Mouse (Mus musculus): ENCODE data around the gene Grb10. TPM values are rescaled to one million over a fixed set of nuclear protein-coding genes. Genes with fewer than 3 reads are reported as not detected.

The Grb10 gene
- polyA plus RNA-seq, 1 experiment from 2014 or later = 228 TPM

DNA sequence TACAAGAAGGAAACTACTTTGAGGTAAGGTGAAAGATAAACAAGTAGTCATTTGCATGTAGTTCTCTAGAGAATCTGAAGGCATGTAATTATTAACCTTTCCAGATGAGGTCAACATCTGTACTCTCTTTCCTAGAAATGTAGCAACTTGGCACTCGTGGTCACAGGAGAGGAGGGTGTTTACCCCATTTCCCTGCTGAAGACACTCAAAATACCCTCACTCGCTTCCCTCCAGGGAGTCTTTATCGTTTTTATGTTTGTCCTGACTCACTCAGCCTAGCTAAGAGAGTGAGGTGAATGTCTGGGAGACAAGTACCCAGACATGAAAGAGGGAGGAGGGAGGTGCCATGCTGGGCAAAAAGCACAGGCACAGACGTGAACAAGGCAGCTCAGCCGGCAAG, 77.6 kb downstream of the Grb10 start:
- Histone ChIP-seq H3K9ac (ENCODE audit: low read depth, low read length) (no peak overlapping the region), H3K9me3 (ENCODE audit: control insufficient read depth, low read length) (no peaks in the 10 kb centered on the region), H3K4me1 (ENCODE audit: control insufficient read depth, insufficient read depth, low read length) (peaks cover 15% of the 10 kb centered on the region; the same call in 1 of the 2 replicates), H3K27me3 (ENCODE audit: control insufficient read depth, insufficient read depth, low read length) (no peaks in the 10 kb centered on the region), H3K4me2 (replicated peaks; ENCODE audit: low read depth, low read length) (no peak overlapping the region), H3K27ac (ENCODE audit: low read depth, low read length) (no peak overlapping the region; the same call in 1 of the 2 replicates), H3K36me3 (ENCODE audit: control insufficient read depth, insufficient read depth, low read length) (peaks cover 27% of the 10 kb centered on the region; the same call in 1 of the 2 replicates), H3K4me3 (ENCODE audit: low read length) (no peak overlapping the region)
- no peak for ATAC-seq (ENCODE audit: low FRiP score, low TSS enrichment)
- 20% methylated on average over 5 of the region's 5 CpGs for WGBS

GRCm38 (mm10) chr11:11960227-11960626, 78.3 kb downstream of the Grb10 start:
- Histone ChIP-seq H3K27me3 (ENCODE audit: control insufficient read depth, insufficient read depth, low read length) (no peaks in the 10 kb centered on the region), H3K4me1 (ENCODE audit: control insufficient read depth, insufficient read depth, low read length) (peaks cover 15% of the 10 kb centered on the region; the same call in 1 of the 2 replicates), H3K36me3 (ENCODE audit: control insufficient read depth, insufficient read depth, low read length) (peaks cover 28% of the 10 kb centered on the region), H3K27ac (ENCODE audit: low read depth, low read length) (no peak overlapping the region; the same call in 1 of the 2 replicates), H3K4me3 (ENCODE audit: low read length) (no peak overlapping the region), H3K9me3 (ENCODE audit: control insufficient read depth, low read length) (no peaks in the 10 kb centered on the region), H3K9ac (ENCODE audit: low read depth, low read length) (no peak overlapping the region), H3K4me2 (replicated peaks; ENCODE audit: low read depth, low read length) (no peak overlapping the region)
- WGBS = 86% methylated on average over 2 of the region's 2 CpGs
- no peak for ATAC-seq (ENCODE audit: low FRiP score, low TSS enrichment)

DNA sequence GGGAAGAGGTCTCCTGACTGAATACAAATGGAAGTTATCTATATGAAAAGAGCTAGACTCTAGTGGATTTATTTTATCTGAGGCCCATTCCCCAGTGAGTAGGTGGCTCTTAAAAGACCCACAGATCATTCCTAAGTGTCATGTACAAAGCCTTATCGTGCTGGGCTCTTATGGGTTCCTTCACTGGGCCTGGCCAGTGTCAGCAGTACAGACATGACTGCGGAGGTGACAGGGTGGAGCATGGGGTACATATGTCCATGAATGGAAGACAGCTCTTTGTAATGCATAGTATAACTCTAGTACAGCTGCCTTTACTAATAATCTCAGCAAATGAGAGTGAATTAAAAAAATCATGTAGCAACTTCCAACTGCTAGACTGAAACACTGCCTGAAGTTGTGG, 80.0 kb downstream of the Grb10 start:
- H3K27ac ChIP-seq (ENCODE audit: low read depth, low read length) = no peak overlapping the region
- no peak overlapping the region for H3K9ac ChIP-seq (ENCODE audit: low read depth, low read length)
- no peaks in the 10 kb centered on the region for H3K9me3 ChIP-seq (ENCODE audit: control insufficient read depth, low read length)
- peaks cover 28% of the 10 kb centered on the region for H3K36me3 ChIP-seq (ENCODE audit: control insufficient read depth, insufficient read depth, low read length)
- H3K4me3 ChIP-seq (ENCODE audit: low read length) = no peak overlapping the region
- no peaks in the 10 kb centered on the region for H3K27me3 ChIP-seq (ENCODE audit: control insufficient read depth, insufficient read depth, low read length)
- 74% methylated on average over 2 of the region's 2 CpGs for WGBS
- H3K4me1 ChIP-seq (ENCODE audit: control insufficient read depth, insufficient read depth, low read length) = peaks cover 16% of the 10 kb centered on the region; the same call in 1 of the 2 replicates
- no peak for ATAC-seq (ENCODE audit: low FRiP score, low TSS enrichment)
- H3K4me2 ChIP-seq (replicated peaks; ENCODE audit: low read depth, low read length) = no peak overlapping the region

GRCm38 (mm10) chr11:11958061-11958361, 80.5 kb downstream of the Grb10 start:
- no peak for ATAC-seq (ENCODE audit: low FRiP score, low TSS enrichment)
- Histone ChIP-seq H3K27me3 (ENCODE audit: control insufficient read depth, insufficient read depth, low read length) (no peaks in the 10 kb centered on the region), H3K4me3 (ENCODE audit: low read length) (no peak overlapping the region), H3K9ac (ENCODE audit: low read depth, low read length) (no peak overlapping the region), H3K36me3 (ENCODE audit: control insufficient read depth, insufficient read depth, low read length) (peaks cover 28% of the 10 kb centered on the region), H3K4me1 (ENCODE audit: control insufficient read depth, insufficient read depth, low read length) (peaks cover 11% of the 10 kb centered on the region; the same call in 1 of the 2 replicates), H3K27ac (ENCODE audit: low read depth, low read length) (no peak overlapping the region), H3K9me3 (ENCODE audit: control insufficient read depth, low read length) (no peaks in the 10 kb centered on the region), H3K4me2 (replicated peaks; ENCODE audit: low read depth, low read length) (no peak overlapping the region)
- WGBS = 79% methylated on average over 2 of the region's 2 CpGs

- no peaks in the 10 kb centered on the region for H3K9me3 ChIP-seq (ENCODE audit: control insufficient read depth, low read length)
- no peak for ATAC-seq (ENCODE audit: low FRiP score, low TSS enrichment)
- no peak overlapping the region for H3K27ac ChIP-seq (ENCODE audit: low read depth, low read length)
- H3K4me3 ChIP-seq (ENCODE audit: low read length) = no peak overlapping the region
- H3K36me3 ChIP-seq (ENCODE audit: control insufficient read depth, insufficient read depth, low read length) = peaks cover 28% of the 10 kb centered on the region
- H3K4me1 ChIP-seq (ENCODE audit: control insufficient read depth, insufficient read depth, low read length) = peaks cover 11% of the 10 kb centered on the region; the same call in 1 of the 2 replicates
- no peaks in the 10 kb centered on the region for H3K27me3 ChIP-seq (ENCODE audit: control insufficient read depth, insufficient read depth, low read length)
- no peak overlapping the region for H3K9ac ChIP-seq (ENCODE audit: low read depth, low read length)
- WGBS = 81% methylated on average over 5 of the region's 5 CpGs
- no peak overlapping the region for H3K4me2 ChIP-seq (replicated peaks; ENCODE audit: low read depth, low read length)
These were observed 81.0 kb downstream of the Grb10 start for GRCm38 (mm10) chr11:11957211-11958060.

DNA sequence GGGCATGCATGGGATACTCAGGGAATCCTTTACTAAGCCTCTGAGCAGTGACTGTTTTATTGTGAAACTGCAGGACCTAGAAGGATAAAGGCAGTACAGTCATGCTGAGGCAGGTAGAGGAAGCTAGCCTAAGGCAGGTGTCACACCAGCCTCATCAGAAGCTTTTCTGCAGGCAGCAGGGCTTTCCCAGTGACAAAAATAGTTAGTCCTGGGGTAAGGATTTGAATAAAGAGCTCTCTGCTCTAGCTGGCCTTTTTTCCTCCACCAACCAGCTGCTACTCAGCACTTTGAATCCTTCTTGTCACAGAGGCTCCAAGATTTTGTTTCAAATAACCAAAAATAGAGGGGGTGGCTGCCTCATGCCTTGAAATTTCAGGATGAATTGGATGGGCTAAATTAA, 82.7 kb downstream of the Grb10 start:
- Histone ChIP-seq H3K27me3 (ENCODE audit: control insufficient read depth, insufficient read depth, low read length) (no peaks in the 10 kb centered on the region), H3K4me2 (replicated peaks; ENCODE audit: low read depth, low read length) (no peak overlapping the region), H3K27ac (ENCODE audit: low read depth, low read length) (no peak overlapping the region; the same call in 1 of the 2 replicates), H3K36me3 (ENCODE audit: control insufficient read depth, insufficient read depth, low read length) (peaks cover 33% of the 10 kb centered on the region), H3K4me1 (ENCODE audit: control insufficient read depth, insufficient read depth, low read length) (peaks cover 6% of the 10 kb centered on the region; the same call in 1 of the 2 replicates), H3K4me3 (ENCODE audit: low read length) (no peak overlapping the region), H3K9me3 (ENCODE audit: control insufficient read depth, low read length) (no peaks in the 10 kb centered on the region), H3K9ac (ENCODE audit: low read depth, low read length) (no peak overlapping the region)
- ATAC-seq (ENCODE audit: low FRiP score, low TSS enrichment) = no peak

DNA sequence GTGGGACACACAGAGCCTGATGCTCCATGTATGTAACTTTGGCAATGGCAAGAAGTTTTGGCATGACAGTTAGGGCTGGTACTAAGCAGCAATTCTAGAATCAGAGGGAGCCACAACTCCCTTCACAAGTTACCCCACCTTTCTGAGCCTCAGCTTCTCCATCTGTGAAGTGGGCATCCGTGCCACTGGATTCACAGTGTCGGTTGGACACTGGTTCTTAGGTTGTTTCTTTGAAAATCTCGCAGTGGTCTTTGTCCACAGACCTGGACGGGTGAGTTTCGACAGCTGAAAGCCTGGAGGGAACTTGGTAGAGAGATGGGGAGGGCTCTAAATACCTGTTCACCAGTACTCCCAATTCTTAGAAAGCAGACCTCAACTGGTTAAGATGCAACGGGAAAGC, 83.9 kb downstream of the Grb10 start:
- peaks cover 41% of the 10 kb centered on the region for H3K36me3 ChIP-seq (ENCODE audit: control insufficient read depth, insufficient read depth, low read length)
- H3K9me3 ChIP-seq (ENCODE audit: control insufficient read depth, low read length) = no peaks in the 10 kb centered on the region
- peaks cover 2% of the 10 kb centered on the region; the same call in 1 of the 2 replicates for H3K4me1 ChIP-seq (ENCODE audit: control insufficient read depth, insufficient read depth, low read length)
- H3K4me3 ChIP-seq (ENCODE audit: low read length) = no peak overlapping the region
- ATAC-seq (ENCODE audit: low FRiP score, low TSS enrichment) = no peak
- WGBS = 89% methylated on average over 6 of the region's 6 CpGs
- H3K4me2 ChIP-seq (replicated peaks; ENCODE audit: low read depth, low read length) = no peak overlapping the region
- H3K27me3 ChIP-seq (ENCODE audit: control insufficient read depth, insufficient read depth, low read length) = no peaks in the 10 kb centered on the region
- no peak overlapping the region for H3K9ac ChIP-seq (ENCODE audit: low read depth, low read length)
- H3K27ac ChIP-seq (ENCODE audit: low read depth, low read length) = no peak overlapping the region

- H3K4me1 ChIP-seq (ENCODE audit: control insufficient read depth, insufficient read depth, low read length) = peaks cover 6% of the 10 kb centered on the region; the same call in 1 of the 2 replicates
- H3K9ac ChIP-seq (ENCODE audit: low read depth, low read length) = no peak overlapping the region
- no peaks in the 10 kb centered on the region for H3K27me3 ChIP-seq (ENCODE audit: control insufficient read depth, insufficient read depth, low read length)
- ATAC-seq (ENCODE audit: low FRiP score, low TSS enrichment) = no peak
- no peak overlapping the region for H3K4me3 ChIP-seq (ENCODE audit: low read length)
- H3K9me3 ChIP-seq (ENCODE audit: control insufficient read depth, low read length) = no peaks in the 10 kb centered on the region
- peaks cover 41% of the 10 kb centered on the region for H3K36me3 ChIP-seq (ENCODE audit: control insufficient read depth, insufficient read depth, low read length)
- 72% methylated on average over 4 of the region's 4 CpGs for WGBS
- no peak overlapping the region for H3K4me2 ChIP-seq (replicated peaks; ENCODE audit: low read depth, low read length)
- H3K27ac ChIP-seq (ENCODE audit: low read depth, low read length) = peak overlapping the region; percentile 51; the same call in 1 of the 2 replicates
These were observed 84.4 kb downstream of the Grb10 start for GRCm38 (mm10) chr11:11954115-11954438.

DNA sequence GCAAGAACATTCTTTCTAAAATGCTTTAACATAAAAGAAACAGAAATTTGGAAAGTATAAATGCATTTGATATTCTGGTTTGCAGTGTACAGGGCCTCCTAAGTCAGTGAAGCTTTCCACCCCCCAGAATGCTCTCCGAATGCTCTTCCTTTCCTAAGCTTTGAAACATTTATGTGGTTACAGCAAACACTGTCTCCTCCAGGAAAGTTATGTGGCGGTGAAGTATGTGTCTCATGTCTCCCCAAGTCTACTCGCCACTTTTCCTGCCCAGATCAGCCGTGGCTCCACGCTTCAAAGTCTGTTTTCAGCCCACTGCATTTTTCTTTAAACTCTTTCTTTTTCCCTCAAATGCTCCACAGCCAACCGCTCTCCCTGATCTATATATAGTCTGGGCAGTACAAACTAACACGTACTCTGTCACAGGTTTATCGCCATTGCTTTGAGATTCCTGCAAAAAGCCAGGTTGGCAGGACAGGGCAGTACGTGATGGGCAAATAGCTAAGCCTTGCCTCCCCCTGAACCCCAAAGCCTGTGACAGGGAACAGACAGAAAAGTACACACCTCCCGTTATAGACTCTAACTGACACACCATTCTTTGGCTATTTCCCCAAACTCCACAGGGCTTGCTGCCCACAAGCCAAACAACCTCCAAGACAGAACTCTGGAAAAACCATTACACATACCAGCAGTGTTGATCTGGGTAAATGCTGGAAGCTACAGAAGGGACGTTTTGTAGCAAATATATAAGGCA, 84.9 kb downstream of the Grb10 start:
- no peak for ATAC-seq (ENCODE audit: low FRiP score, low TSS enrichment)
- Histone ChIP-seq H3K9me3 (ENCODE audit: control insufficient read depth, low read length) (no peaks in the 10 kb centered on the region), H3K4me2 (replicated peaks; ENCODE audit: low read depth, low read length) (no peak overlapping the region), H3K9ac (ENCODE audit: low read depth, low read length) (no peak overlapping the region), H3K4me1 (ENCODE audit: control insufficient read depth, insufficient read depth, low read length) (peaks cover 10% of the 10 kb centered on the region; the same call in 1 of the 2 replicates), H3K27ac (ENCODE audit: low read depth, low read length) (peak overlapping the region; percentile 51; the same call in 1 of the 2 replicates), H3K27me3 (ENCODE audit: control insufficient read depth, insufficient read depth, low read length) (no peaks in the 10 kb centered on the region), H3K36me3 (ENCODE audit: control insufficient read depth, insufficient read depth, low read length) (peaks cover 41% of the 10 kb centered on the region), H3K4me3 (ENCODE audit: low read length) (no peak overlapping the region)
- 79% methylated on average over 11 of the region's 11 CpGs for WGBS
